Mouse (Mus musculus): ENCODE measurements around the gene Brf1.

Gene Brf1

DNA sequence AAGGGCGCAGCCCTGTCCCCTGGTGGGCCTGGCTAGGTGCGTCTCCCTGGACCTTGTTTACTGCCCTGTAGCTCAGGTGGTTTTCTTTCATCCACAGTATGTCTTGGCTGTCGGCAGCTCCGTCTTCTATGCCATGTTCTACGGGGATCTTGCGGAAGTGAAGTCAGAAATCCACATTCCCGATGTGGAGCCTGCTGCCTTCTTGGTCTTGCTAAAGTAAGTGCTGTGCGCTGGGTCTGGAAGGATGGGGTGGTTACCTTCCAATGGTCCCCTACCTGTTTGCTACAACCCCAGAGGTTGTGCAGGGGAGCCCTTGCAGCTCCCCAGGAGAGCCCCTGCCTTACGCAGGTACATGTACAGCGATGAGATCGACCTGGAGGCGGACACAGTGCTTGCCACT is 23.3 kb downstream of the Brf1 start:
- in situ Hi-C loops (cut with MboI, MseI): no loop called here

DNA sequence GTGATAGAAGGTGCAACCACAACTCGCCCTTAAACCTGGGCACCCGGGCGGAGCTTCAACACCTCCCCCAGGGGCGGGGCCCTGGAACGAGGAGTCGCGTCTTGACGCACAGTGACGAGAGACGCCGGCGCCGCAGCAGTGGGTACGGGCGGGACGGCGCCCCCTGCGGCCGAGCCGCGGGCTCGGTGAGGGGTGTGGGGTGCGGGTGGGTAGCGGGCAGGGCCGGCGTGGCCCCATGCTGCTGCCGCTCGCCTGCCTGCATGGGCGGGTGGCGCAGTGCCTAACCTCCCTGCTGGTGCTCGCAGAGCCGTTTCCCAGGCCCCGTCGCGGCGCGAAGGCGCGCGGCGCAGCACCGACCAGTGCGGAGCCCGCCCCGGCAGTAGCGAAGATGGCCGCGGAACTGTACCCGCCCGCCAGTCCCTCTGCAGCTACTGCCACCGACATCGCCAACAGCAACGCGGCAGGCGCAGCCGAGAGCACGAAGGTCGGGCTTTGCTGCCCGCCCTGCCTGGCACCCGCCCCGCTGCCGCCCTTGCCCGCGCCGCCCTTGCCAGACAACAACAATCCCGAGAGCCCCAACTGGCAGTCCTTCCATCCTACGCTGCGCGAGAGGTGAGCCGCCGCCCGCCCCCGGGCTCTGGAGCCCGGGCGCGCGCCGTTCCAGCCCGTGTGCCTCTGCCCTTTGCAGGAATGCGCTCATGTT is 24.0 kb downstream of the Brf1 start, which contains the start of gene Btbd6:
TSS of gene Btbd6 (plus strand) at position 112 of the 703 bp plus-strand sequence.
- in situ Hi-C loops (cut with MboI, MseI): no loop called here

DNA sequence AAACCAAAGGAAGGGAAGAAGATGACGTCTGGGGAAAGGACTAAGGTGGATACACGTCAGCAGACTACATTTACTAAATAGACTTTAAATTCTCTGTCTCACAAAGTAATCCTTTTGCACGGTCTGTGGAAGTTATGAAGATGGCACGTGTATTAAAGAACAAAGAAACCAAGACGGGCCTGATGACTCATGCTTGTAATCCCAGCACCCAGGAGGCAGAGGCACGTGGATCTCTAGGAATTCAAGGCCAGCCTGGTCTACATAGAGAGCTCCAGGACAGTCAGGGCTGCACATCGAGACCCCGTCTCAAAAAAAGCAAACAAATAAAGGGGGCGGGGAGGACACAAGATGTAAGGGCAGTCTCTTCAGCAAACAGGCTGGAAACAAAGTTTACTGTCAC is 25.8 kb downstream of the Brf1 start:
- in situ Hi-C loops (cut with MboI, MseI): no loop called here

GRCm38 (mm10) chr12:112969616-112970015 is 30.9 kb downstream of the Brf1 start:
- in situ Hi-C loops (cut with MboI, MseI): no loop called here

- in situ Hi-C loops (cut with MboI, MseI): no loop called here
Observed at GRCm38 (mm10) chr12:112968943-112969342, 31.6 kb downstream of the Brf1 start.

DNA sequence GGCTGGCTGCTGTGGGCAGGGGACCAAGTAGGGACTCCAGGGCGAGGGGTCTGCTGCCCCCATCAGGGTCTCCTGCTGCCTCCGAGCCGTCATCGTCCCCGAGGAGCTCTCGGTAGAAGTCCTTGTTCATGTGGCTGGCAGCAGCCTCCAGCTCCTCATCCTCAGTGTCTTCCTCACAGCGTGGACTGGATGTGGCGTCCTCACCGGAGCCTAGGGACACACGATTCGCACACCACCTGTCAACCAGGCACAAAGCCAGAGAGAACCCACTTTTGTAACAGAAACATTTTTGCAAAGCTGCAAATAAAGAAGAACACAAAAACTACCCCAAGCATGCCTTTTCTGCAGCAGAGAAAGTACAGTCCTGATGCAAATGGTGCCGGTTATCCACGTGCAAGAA is 34.7 kb downstream of the Brf1 start:
- in situ Hi-C loops (cut with MboI, MseI): no loop called here

GRCm38 (mm10) chr12:112961872-112962271 is 38.6 kb downstream of the Brf1 start:
- in situ Hi-C loops (cut with MboI, MseI): no loop called here

DNA sequence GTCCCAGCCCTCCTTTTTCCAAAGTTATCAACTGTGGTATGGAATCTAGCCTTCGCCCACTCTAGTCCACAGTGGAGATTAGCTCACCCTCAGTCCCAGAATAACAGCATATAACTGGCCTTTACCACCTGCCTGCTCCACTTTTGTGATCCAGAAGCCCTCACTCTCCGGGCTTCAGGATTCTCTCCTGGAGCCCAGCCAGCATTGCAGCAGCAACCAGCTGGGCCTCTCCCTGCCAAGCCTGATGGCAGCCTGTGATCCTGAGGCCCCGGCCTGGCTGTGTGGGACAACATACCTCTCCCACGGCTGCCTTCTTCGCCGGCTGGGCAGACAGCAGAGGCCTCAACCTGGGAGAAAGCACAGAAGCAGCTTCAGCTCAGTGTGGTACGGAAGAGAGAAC is 39.1 kb downstream of the Brf1 start:
- in situ Hi-C loops (cut with MboI, MseI): no loop called here

DNA sequence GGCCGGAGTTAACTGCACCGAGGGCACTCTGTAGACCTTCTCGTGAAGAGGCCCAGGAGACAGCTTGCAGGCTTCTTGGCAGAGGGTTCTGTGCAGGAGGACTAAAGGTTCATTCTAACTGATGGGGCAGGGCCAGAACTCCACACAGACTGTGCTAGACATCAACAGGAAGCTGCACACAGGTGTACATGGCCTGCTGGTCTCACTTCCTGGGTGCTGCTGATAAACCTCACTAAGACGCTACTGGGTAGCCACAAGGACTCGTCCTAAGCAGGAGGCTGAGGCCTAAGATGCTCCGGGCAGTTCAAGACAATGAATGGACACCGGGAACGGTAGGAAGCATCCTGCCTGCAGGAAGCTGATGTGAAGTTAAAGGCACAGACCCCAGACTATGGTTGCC is 41.1 kb downstream of the Brf1 start:
- in situ Hi-C loops (cut with MboI, MseI): no loop called here

- in situ Hi-C loops (cut with MboI, MseI): no loop called here
Observed at GRCm38 (mm10) chr12:112958303-112958702, 42.2 kb downstream of the Brf1 start.

DNA sequence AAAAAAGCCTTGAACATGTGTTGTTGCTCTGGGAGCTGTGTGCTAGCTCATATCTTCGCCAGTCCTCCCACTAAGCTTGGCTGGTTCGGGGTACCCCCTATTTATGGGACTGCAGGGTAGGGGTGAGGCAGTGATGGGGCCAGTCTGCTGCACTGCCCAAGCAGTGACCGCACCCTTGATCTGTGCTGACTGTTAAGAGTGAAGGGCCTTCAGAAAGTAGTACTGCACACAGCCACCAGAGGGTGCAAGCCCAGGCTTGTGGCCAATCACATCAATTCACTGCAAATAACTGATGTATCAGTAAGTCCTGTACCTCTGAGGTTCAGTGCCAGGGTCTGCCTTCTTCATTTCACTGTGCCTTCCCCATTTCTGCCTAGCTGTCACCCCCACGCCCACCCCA is 44.7 kb downstream of the Brf1 start:
- in situ Hi-C loops (cut with MboI, MseI): no loop called here

DNA sequence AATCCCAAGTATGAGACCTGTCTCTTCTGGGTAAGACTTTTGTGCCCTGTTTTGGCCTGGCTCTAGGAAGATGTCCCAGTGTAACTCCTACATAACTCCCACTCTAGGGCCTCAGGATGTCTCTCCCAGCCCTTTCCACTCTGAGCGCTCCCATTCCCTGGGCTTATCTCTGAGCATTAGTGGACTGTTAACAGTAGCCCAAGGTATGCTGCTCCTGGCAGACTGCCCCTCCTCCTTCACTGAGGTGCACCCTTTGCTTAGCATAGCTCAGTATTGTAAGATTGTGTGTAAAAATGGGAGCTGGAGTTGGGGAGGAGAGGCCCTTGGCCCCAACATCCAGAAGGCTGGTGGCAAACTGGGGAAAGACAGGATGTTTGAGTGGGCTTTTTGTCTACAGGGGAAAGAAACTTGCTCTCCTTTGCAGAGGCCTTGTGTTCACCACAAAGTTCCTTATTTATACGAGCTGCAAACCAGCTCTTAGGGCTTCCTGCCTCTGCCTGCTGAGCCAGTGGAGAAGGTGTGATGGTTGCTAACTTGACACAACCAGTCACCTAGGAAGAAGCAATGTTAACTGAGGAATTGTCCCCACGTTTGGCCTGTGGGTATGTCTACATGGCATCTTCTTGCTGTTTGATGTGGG is 47.5 kb downstream of the Brf1 start:
- in situ Hi-C loops (cut with MboI, MseI): no loop called here

GRCm38 (mm10) chr12:112952433-112952832 is 48.1 kb downstream of the Brf1 start:
- in situ Hi-C loops (cut with MboI, MseI): no loop called here

DNA sequence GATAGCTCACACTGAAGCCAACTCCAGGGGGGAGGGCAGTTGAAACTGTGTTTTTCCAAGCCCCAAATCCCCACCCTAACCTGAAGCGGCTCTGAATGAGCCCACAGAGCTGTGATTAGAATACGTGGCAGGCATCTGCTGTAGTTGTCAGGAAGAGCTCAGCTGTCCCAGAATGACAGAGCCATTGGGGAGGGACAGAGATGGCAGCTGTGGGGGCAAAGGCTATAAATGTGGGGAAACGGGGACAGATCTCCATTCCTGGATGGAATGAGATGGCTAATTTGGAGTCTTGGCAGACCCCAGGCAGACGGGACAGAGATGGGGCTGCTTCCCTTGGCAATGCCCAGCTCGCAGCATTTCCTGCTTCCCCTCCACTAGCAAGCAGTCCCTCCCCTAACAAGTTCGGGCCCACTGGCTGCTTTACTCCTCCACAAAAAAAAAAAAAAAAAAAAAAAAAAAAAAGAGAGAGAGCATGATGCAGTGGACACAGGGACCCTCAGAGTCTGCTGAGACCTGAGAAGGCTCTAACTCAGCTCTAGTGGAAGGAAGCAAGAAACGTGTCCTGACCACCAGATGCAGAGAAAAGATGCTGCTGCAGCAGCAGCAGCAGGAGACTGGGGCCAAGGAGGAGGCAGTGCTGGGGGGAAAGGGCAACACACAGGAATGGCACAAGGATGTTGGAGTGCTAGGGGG is 49.2 kb downstream of the Brf1 start:
- in situ Hi-C loops (cut with MboI, MseI): no loop called here

DNA sequence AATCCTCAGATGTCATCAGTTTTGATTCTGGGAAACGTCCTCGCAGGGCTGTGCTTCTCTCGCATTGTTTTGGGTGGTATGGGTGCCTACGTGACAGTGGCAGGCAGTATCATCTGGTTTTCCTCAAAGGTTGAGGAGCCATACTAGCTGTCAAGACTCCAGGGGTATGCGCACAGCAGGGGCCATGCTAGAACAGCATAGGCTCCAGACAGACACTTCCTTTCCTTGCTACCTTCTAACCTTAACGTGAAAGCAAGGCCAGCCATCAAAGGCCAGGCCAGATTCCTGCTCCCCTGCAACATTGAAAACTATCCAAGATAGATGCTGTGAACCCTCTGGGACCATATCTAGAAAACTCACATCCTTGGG is 49.8 kb downstream of the Brf1 start:
- in situ Hi-C loops (cut with MboI, MseI): no loop called here

GRCm38 (mm10) chr12:112950040-112950760 is 50.3 kb downstream of the Brf1 start:
- in situ Hi-C loops (cut with MboI, MseI): no loop called here

DNA sequence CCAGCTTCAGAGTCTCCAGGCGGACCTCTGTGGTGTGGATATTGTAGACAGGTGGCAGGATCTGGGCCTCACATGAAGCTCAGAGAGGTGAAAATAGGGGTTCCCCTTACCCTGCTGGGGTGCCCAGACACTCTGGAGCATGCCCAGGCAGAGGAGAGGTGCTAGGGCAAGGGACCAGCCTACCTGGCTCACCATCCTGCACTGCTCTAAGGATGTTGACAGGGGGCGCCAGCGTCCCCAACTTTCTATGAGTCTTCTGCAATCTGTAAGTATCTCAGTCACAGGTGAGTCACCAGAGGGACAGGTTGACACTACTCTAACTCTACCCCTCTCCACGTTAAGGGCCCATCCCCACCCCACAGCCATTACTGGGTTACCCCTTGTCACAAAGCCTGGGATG is 53.2 kb downstream of the Brf1 start:
- in situ Hi-C loops (cut with MboI, MseI): no loop called here

DNA sequence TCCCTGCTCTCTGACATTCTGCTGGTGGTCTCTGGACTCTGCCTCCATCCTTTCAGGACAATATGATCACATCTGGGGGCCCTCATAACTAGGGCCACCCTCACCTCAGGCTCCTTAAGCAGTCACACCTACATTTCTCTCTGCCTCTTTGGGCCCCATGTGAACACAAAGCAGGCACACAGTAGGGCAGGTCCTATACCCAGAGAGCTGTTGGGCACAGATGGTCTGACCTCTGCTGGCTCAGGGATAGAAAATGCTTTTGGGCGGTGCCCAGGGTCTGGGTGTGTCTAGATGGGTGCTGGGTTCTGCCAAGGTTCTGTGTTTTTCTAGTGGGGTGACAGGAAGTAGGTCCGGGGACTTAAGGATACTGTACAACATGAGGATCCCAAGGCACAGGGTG is 56.8 kb downstream of the Brf1 start:
- in situ Hi-C loops (cut with MboI, MseI): loop anchor here (5.0 kb wide), 1 partner anchor 71 kb away; no protein-coding TSS in a partner anchor

GRCm38 (mm10) chr12:112941776-112942713 is 58.5 kb downstream of the Brf1 start, which contains the start of gene Nudt14:
Nudt14 (minus strand) TSS chr12:112942124.
- in situ Hi-C loops (cut with MboI, MseI): loop anchor here (5.0 kb wide), 1 partner anchor 70 kb away; no protein-coding TSS in a partner anchor

GRCm38 (mm10) chr12:112941156-112941775 is 59.2 kb downstream of the Brf1 start:
- in situ Hi-C loops (cut with MboI, MseI): loop anchor here (5.0 kb wide), 1 partner anchor 69 kb away; no protein-coding TSS in a partner anchor

Measured in regulatory T cell (primary cell).